Mouse (Mus musculus) bone marrow macrophage, adult 2 months (primary cell): ENCODE data around the gene Xcl1.

Experiments used
- CTCF ChIP-seq: IDR thresholded peaks from 2 replicates; pipeline ENCODE4 v1.5.1; 2012; ENCODE audit warnings: low read depth, mild to moderate bottlenecking, low read length, moderate library complexity
- POLR2A ChIP-seq: IDR thresholded peaks from 2 replicates; pipeline ENCODE4 v1.6.1; 2012; ENCODE audit warnings: mild to moderate bottlenecking, low read depth, low read length, borderline replicate concordance

DNA sequence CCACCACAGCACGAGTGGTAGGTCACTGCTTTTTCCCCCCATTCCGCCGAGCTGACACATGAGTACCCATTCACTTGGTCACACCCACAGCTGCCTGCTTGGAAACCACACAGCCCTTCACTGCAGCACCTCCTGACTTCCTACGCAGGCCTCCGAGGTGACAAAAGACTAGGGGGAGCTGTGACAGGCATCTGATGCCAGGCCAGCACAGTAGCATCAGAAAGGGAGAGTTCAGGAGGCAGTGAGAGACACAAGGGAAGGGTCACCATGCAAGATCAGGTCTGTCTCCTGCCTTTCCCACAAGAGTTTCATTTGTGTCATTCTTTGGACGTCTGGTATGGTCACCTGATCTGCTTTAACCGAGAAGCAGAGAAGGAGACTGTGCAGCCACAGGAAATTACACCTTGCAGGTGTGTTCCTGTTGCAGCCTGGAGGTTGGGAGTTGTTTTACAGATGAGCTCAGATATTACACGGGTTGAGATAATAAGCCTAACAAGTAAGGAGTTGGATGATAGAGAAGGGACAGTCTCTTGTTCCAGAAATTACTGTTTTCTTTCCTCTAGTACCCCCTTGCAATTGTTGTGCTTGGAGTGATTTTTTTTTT, 30.9 kb upstream of the Xcl1 start:
- TF ChIP-seq POLR2A: no peak
- TF ChIP-seq CTCF: no peak
